Mouse (Mus musculus): ENCODE measurements around the gene Tmcc1.
A peak's percentile ranks its signal among the peaks of the same experiment; 100 is the strongest.
"Not testable (repeated sequence)": the region's sequence is repeated elsewhere in the genome, so short reads cannot be mapped to it uniquely, and the experiment has no call there.

The Tmcc1 gene

DNA sequence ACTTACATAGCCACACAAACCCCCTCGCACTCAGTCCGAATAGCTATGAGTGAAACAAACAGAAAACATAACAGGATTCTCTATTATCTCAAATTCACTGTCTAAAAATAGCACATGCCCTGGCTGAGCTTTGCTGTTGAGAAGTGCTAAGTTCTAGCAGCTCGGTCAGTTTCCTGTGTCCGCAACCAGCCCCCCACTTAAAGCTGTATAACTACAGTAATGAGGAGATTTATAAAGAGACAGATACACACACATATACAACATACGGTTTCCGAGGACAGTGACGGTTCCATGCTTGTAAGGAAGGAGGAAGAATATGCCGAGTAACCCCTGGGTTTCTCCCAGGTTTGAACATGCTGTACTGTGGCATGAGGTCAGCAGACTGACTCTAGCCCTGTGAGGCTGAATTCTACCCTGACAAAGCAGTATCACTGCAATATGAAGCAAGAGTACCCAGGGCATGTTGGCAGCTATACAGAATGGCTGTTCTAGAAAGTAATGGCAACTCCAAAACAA lies 120.5 kb downstream of the Tmcc1 start:
- DNase-seq = peak; percentile 42

DNA sequence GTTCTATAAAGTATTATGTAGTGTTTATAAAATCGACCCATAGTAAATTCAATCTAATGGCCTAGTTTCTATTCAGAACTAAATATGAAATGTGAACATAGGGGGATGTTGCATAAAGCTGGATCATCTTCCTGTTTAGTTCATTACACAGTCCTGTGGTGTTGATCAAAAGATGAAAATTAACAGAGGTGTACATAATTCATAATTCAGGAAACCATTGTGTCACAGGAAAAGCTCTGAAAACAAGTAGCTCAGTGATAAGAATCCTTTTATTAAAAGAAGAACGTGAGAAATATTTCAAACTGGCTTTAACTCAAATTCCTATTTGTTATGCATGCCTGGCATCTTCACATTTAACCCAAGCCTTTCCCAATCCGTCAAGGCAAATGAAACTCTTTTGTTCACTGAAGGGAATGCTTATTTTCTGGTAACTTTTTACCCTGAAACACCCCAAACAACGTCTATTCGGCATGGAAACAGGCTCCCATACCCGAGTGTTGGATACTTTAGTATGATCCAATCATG lies 121.0 kb downstream of the Tmcc1 start:
- DNase-seq = no peak

DNA sequence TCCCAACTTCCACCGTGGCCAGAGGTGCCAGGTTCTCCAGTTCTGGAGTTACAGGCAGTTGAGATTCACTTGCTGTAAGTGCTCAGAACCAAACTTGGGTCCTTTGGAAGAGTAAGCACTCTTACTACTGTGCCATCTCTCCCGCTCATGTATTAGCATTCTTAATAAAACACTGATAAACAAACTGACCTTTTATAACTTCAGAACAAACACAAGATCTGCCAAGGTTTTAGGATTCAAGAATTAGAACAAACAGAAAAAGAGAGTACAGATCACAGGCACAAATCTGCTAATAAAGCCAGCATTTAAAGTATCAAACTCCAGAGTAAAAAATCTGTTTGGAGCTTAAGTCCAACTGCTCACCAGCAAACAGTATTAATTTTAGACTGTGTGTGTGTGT lies 121.5 kb downstream of the Tmcc1 start:
- no peak for DNase-seq

- DNase-seq = no peak
Observed at GRCm38 (mm10) chr6:116070558-116070957, 122.7 kb downstream of the Tmcc1 start.

DNA sequence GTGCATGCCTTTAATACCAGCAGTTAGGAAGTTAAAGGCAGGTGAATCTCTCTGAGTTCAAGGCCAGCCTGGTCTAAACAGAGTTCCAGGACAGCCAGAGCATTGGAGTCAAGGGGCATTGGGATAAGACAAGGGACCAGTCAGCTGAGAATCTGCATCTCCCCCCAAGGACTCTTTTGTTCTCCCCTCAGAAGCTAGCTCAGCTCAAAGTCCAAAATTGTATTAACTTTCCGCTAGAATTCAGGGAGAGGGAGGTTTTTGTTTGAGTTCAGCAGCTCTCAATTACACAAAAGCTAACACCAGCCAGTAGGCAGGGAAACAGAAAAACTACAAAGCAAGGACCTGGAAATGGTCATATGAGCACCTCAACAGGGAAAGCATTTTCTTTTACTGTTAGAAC lies 129.8 kb downstream of the Tmcc1 start:
- DNase-seq = no peak

DNA sequence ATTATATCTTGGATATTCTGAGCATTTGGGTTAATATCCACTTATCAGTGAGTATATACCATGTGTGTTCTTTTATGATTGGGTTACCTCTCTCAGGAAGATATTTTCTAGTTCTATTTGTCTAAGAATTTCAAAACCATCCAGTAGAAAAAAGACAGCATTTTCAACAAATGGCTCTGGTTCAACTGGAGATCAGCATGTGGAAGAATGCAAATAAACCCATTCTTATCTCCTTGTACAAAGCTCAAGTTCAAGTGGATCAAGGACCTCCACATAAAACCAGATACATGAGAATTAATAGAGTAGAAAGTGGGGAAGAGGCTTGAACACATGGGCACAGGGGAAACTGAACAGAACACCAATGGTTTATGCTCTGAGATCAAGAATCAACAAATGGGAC lies 133.7 kb downstream of the Tmcc1 start:
- not testable (repeated sequence) for DNase-seq

DNA sequence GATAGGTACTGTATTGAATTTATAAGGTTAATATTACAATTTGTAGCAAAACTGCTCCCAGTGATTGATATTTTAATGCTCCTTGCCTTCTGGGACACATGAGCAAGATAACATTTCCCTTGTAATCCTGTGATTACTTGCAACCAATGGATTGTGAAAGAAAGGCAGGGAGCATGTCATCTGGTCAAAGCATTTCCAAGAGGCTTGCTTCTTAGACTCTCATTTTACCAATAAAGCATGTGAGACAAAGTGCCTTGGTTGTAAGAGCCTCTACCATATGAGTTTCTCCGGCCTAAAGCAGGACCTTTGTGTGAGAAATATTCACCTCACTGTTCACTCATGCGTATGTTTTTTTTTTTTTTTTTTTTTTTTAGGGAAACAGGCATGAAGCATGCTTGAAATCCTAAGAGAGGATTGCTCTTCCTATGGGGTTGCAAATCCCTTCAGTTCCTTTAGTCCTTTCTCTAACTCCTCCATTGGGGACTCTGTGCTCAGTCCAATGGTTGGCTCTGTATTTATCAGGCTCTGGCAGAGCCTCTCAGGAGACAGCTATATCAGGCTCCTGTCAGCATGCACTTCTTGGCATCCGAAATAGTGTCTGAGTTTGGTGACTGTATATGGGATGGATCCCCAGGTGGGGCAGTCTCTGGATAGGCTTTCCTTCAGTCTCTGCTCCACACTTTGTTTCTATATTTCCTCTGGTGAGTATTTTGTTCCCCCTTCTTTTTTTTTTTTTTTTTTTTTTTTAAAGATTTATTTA lies 134.6 kb downstream of the Tmcc1 start:
- DNase-seq = no peak

- DNase-seq = peak; percentile 21
Observed at GRCm38 (mm10) chr6:116056676-116057264, 136.5 kb downstream of the Tmcc1 start.

DNA sequence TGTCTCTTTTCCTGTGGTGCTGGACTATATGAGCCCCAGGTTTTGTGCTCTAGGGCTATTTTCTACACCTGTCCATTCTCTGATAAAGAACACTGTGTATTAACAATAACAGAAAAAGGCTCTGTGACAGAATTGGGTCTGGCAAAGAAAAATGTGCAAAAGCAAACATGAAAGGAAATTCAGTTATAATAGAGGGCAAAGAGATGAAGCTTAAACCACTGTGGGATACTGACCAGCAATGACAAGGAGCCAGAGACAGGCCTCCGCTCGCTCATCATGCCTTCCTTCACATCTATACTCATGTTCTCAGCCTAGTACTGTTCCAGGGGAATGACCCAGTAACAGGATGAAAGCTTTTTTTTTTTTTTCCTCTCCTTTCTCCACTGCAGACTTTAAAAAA lies 137.5 kb downstream of the Tmcc1 start:
- no peak for DNase-seq

- peak; percentile 75 for DNase-seq
Observed at GRCm38 (mm10) chr6:116055001-116055471, 138.2 kb downstream of the Tmcc1 start.

DNA sequence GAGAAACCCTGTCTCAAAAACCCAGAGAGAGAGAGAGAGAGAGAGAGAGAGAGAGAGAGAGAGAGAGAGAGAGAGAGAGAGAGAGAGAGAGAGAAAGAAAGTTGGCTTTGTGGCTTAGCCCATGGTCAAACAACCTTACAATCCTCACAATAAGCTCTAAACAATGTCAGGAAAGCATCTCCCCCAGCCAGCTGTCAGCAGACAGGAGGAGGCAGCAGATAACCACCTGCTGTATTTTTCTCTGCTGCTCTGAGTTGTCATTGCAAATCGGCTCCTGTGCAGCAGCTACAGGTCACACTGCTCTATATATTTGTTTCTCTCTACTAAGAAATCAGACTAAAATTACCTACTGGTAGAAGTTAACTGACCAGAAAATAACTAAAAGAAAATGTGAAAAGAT lies 145.4 kb downstream of the Tmcc1 start:
- no peak for DNase-seq

DNA sequence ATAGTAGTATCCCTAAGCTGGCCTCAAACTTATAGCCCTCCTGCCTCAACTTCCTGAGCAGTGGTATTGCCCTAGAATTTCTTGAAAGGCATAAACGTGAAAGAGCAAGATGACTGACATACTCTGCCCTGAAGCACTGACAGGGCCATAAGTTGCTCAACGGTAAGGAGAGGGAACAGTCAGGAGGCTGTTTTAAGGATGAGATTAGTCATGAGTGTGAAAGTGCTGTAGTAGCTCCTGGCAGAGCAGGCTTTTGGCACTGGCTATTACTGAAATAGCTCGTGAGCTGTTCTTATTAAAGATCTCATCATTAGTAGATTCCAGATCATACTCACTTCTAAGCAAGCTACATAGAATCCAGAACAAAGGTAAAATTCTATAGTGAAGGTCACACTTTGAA lies 145.9 kb downstream of the Tmcc1 start:
- no peak for DNase-seq

GRCm38 (mm10) chr6:116044039-116044438 lies 149.2 kb downstream of the Tmcc1 start:
- no peak for DNase-seq

GRCm38 (mm10) chr6:116038222-116038621 lies 155.1 kb downstream of the Tmcc1 start:
- DNase-seq = no peak

DNA sequence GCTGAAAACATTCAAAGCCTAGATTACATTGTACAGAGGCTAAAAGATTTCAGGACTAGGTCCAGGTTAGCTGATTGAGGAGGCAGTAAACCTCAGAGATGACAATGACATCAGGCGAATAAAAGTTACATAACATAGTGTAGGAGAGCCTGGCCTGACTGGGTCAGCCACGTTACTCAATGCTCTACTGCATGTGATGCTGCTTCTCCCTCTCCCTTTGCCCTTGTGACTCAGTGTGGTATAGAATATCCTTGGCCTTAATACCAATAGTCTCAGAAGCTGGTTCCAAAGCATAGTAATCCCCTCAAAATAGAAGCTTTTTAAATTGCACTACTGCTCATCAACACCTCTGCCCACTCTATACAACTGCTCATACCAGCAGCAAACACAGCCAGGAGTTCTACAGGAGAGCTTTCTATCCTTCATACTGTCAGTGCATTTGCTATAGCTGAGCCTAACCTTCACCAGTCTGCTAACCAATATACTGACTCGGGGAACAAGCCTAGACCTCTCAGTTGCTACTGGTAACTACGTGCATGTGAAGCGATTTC lies 155.9 kb downstream of the Tmcc1 start:
- no peak for DNase-seq

DNA sequence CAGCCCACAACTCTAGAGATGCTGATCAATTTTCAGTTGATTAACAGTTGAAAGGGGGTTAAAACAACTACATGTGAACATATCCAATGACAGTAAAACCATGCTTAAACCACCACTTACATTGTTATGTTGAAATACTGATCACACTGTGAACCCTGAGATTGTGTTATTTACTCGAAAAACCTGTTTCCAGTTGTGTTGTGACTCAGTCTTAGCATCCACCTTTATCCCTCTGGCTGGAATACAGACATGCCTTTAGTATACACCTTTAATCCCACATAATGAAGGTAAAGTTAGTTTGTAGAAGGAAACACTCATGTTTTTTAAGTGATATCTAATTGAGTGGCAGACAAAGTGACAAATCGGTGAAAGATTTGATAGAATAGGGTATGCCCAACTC lies 156.7 kb downstream of the Tmcc1 start:
- no peak for DNase-seq

GRCm38 (mm10) chr6:116031052-116031451 lies 162.2 kb downstream of the Tmcc1 start:
- no peak for DNase-seq

DNA sequence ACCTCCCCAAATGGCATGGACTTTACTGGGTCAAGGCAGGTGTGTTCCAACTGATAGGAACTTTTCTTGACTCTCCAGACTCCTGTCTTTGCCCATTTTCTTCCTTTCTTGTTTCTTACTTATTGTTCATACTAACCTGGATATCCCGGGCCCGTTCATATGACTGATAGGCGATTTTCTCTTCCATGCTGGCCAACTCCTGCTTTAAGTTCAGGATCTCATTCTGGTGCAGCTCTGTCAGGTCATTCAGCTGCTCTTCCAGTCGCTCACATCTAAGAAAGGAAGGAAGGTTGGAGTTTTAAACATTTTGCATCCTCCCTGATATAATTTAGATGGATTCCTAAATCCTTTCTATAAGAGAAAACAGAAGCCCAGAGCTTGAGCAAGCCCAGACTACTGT lies 168.6 kb downstream of the Tmcc1 start:
- DNase-seq = no peak

DNA sequence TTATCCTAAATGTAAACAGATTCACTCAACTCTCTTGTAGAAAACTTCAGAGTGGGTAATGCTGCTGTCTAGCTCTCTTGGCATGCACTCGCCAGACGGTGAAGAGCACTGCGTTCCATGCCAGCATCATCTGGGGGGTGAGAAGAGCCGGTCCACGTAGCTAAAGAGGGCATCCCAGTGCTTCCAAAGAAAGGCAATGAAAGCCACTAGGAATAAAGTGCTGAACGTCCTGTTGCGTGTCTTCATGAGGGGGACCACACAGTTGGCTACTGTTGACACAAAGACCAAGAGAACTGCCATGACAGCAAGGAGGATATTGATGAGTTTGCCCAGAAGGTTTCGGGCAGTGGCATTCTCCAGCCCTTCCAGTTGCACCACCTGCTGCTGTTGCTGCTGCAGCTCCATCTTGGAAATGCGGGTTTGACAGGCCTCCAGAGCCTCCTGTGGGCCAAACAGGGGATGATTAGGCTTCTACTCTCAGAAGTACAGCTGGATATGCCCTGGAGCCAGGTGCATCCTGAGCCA lies 171.3 kb downstream of the Tmcc1 start:
- no peak for DNase-seq

GRCm38 (mm10) chr6:116015902-116016301 lies 177.4 kb downstream of the Tmcc1 start:
- no peak for DNase-seq

DNA sequence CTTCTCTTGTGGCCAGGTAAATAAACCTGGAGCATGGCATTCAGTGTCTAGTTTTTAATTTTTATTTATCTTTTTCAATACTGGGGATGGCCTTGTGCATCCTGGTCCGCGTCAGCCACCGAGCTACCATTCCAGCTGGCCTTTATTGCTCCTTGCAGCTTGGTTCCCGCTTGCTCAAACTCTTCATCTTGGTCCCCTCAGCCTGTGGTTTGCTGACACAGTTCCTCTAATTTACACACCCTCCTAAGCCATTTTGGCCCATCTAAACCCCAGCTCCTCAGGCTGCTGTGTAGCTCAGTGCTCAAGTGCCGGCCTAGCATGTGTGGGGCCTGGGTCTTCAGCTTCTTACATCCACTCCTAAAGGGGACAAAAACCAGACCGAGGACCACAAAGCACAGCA lies 179.2 kb downstream of the Tmcc1 start:
- no peak for DNase-seq

DNA sequence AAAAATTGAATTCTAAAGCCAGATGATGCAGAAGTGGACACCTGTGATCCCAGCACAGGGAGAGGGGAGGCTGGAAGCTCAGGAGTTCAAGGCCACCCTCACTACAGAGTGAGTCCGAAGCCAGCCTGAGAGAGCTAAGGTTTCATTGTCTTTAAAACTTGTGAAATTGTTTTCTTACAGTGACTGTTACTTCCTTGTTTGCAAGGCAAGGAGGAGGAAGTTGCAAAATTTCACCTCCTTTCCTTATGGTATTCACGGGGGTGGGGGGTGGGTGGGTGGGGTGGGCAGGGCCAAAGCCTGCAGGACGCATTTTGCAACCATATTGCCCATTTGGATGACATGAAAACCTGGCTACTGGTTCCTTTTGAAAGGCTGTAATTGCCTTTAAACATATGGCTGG lies 179.6 kb downstream of the Tmcc1 start:
- no peak for DNase-seq

GRCm38 (mm10) chr6:116010541-116010940 lies 182.7 kb downstream of the Tmcc1 start:
- peak; percentile 87 for DNase-seq

- DNase-seq = peak; percentile 66
Observed at GRCm38 (mm10) chr6:116009426-116009825, 183.9 kb downstream of the Tmcc1 start.

Measured in kidney, adult 9 months (tissue).